Mouse (Mus musculus) liver, adult 2 months (tissue): ENCODE data around the gene Snupn. TPM values are rescaled to one million over a fixed set of nuclear protein-coding genes. Genes with fewer than 3 reads are reported as not detected.
"Not testable (repeated sequence)": the region's sequence is repeated elsewhere in the genome, so short reads cannot be mapped to it uniquely, and the experiment has no call there.

Source experiments
- DNase-seq: peaks from one replicate; pipeline ENCODE4 v3.0.0-alpha.2; 2011; ENCODE audit warnings: low read depth, low spot score; ENCODE audit errors: extremely low read depth
- H3K27ac ChIP-seq: fragments of 200-500 bp; replicated peaks from 2 replicates; pipeline ENCODE4 v1.5.1; 2012; ENCODE audit warnings: low read depth, mild to moderate bottlenecking, control low read depth, inconsistent platforms, low read length; ENCODE audit not compliant: insufficient read depth
- H3K27me3 ChIP-seq: fragments of 200-500 bp; 2 replicates; pipeline ENCODE4 v1.6.1; 2012; ENCODE audit warnings: mild to moderate bottlenecking, moderate library complexity, low read length, inconsistent platforms; ENCODE audit not compliant: control insufficient read depth, insufficient read depth
- H3K36me3 ChIP-seq: fragments of 200-500 bp; 2 replicates; pipeline ENCODE4 v1.6.1; 2012; ENCODE audit warnings: low read length, inconsistent platforms; ENCODE audit not compliant: control insufficient read depth, insufficient read depth
- H3K4me1 ChIP-seq: fragments of 200-500 bp; 2 replicates; pipeline ENCODE4 v1.6.1; 2011; ENCODE audit warnings: low read length; ENCODE audit not compliant: control insufficient read depth, insufficient read depth
- H3K4me3 ChIP-seq: fragments of 200-500 bp; 2 replicates; pipeline ENCODE4 v1.5.1; 2011; ENCODE audit warnings: low read depth, mild to moderate bottlenecking, control low read depth, low read length, moderate library complexity; ENCODE audit not compliant: insufficient read depth
- H3K79me2 ChIP-seq: fragments of 200-500 bp; 2 replicates; pipeline ENCODE4 v1.6.1; 2012; ENCODE audit warnings: inconsistent platforms, mild to moderate bottlenecking, low read length, moderate library complexity; ENCODE audit not compliant: control insufficient read depth, insufficient read depth
- H3K9ac ChIP-seq: fragments of 200-500 bp; 2 replicates; pipeline ENCODE4 v1.6.1; 2012; ENCODE audit warnings: low read depth, mild to moderate bottlenecking, control low read depth, inconsistent platforms, low read length
- CTCF ChIP-seq: fragments of 200-500 bp; IDR thresholded peaks from 2 replicates; pipeline ENCODE4 v1.5.1; 2011; ENCODE audit warnings: low read depth, low read length, control low read depth
- POLR2A ChIP-seq: fragments of 200-500 bp; IDR thresholded peaks from 2 replicates; pipeline ENCODE4 v1.6.1; 2011; ENCODE audit warnings: low read length, control low read depth; ENCODE audit not compliant: insufficient read depth; ENCODE audit errors: extremely low read depth
- WGBS: fragments of 180-500 bp; shearing (Covaris S2); methylation state at CpG from one replicate; pipeline ENCODE4 v1.1.7; 2018; 5-methylcytosine and 5-hydroxymethylcytosine counted together
- polyA plus RNA-seq: library from polyadenylated mRNA; depleted of rRNA; stranded (reverse); fragments of >200 nt; gene quantifications from 2 replicates; pipeline ENCODE4 v1.2.3, GENCODE M21; 2012; rRNA removed
- total RNA-seq: library from RNA; depleted of rRNA; stranded (reverse); fragments of >200 nt; gene quantifications from 2 replicates; pipeline ENCODE4 v1.2.3, GENCODE M21; 2014; rRNA removed

Snupn gene
- total RNA-seq (7.2 and 8.4 TPM in 2 replicates), polyA plus RNA-seq (3.7 and 4.2 TPM in 2 replicates)

DNA sequence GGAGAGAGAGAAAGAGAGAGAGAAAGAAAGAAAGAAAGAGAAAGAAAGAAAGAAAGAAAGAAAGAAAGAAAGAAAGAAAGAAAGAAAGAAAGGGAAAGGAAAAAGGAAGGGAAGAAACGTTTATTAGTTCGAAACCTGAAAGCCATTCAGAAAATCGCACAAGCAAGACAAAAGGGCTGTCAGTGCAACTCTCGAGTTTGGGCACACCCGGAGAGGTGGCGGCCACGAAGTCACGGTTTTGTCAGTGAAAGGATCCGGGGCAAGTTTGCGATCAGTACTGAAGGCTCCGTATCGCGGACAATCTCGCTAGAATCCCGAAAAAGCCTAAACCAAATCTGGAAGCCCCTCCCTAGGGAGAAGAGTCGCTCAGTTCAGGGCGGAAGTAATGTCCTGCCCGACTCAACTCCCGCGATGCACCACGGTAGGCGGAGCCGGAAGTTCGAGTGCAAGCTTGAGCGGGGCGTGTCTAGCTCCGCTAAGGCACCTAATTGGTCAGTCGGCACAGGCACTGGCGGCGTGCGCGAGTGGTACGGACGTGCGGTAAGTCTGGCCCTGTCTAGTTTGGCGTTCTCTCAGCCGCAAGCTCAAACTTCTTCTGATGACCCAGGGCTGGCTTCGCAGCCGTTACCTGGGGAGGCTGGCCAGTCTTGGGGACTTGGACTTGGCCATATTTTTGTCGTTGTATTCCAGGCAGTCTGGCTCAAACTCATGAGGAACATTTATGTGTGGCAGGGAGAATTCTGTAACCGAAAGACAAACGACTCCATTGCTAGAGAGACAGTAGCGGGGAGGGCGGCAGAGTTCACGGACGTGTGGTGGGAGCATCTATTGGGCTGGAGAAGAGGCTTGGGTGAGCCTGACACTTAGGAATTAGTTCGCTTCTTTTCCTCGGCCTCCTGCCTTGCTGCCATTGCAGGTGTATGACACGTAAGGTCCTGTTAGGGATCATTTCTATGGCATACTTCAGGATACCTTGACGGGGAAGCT, at the start of gene Snupn:
Gene Snupn (plus strand): TSS at position 465 of the 987 bp plus-strand sequence.
- no peak for TF ChIP-seq CTCF
- peak; percentile 63; the same call in 1 of the 2 replicates for TF ChIP-seq POLR2A
- H3K4me1 ChIP-seq: peaks cover 5% of the 10 kb centered on the region; the same call in 1 of the 2 replicates
- peak within 1 kb of the TSS; percentile 58 for H3K4me3 ChIP-seq
- H3K27ac ChIP-seq: peak within 1 kb of the TSS; percentile 80
- under 1% methylated on average over 50 of the region's 50 CpGs for WGBS
- H3K27me3 ChIP-seq: no peaks in the 10 kb centered on the region
- DNase-seq: peak; percentile 96
- H3K36me3 ChIP-seq: no peaks in the 10 kb centered on the region
- peak within 1 kb of the TSS; percentile 73 for H3K9ac ChIP-seq
- 0 out of 2 replicates have a peak, but pooled peaks cover 2% of the 10 kb centered on the region for H3K79me2 ChIP-seq

DNA sequence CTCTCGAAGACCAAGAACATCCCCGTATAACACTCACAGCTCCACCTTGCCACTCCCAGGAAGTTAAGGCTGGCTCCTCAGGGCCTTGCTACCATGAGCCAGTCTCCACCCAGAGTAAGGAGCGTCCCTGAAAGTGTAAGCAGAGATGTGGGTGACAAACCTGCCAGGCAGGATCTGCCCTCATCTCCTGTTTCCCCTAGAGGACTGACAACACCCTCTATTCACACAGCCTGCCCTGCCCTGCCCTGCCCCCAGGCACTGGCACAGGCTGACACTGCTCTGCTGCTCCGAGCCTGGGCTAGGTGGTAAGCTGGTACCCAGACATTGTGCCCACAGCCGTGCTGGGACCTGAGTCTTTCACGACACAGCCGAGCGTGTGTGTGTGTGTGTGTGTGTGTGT, 49.5 kb upstream of the Snupn start:
- Histone ChIP-seq H3K36me3 (no peaks in the 10 kb centered on the region), H3K4me3 (no peak overlapping the region), H3K79me2 (no peaks in the 10 kb centered on the region), H3K4me1 (no peaks in the 10 kb centered on the region), H3K27ac (no peak overlapping the region), H3K27me3 (no peaks in the 10 kb centered on the region), H3K9ac (no peak overlapping the region)
- no peak for DNase-seq
- TF ChIP-seq POLR2A (no peak), CTCF (no peak)
- WGBS: 74% methylated on average over 8 of the region's 8 CpGs

DNA sequence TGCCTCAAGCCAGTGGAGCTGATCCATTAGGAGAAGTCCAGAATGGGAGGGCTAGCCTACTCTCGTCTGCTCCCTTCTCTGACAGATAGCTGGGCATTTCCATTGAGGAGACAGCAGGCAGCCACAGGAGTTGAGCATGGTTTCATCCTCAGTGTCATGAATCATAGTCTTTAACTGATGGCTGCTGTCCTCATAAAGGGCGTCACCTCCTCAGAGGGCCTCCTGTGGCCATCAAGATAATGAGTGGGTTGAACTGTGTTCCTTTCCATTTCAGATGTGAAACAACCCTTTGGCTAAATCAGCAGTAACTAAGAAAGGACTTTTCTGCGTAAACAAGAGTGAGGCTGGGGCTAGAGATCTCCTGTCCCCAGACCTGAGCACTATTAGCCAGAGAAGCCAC, 47.0 kb upstream of the Snupn start:
- no peaks in the 10 kb centered on the region for H3K4me1 ChIP-seq
- no peak overlapping the region for H3K9ac ChIP-seq
- TF ChIP-seq CTCF (no peak), POLR2A (no peak)
- no peaks in the 10 kb centered on the region for H3K27me3 ChIP-seq
- WGBS: 95% methylated on average over 3 of the region's 3 CpGs
- no peak overlapping the region for H3K4me3 ChIP-seq
- no peak for DNase-seq
- H3K79me2 ChIP-seq: no peaks in the 10 kb centered on the region
- no peaks in the 10 kb centered on the region for H3K36me3 ChIP-seq
- H3K27ac ChIP-seq: no peak overlapping the region

DNA sequence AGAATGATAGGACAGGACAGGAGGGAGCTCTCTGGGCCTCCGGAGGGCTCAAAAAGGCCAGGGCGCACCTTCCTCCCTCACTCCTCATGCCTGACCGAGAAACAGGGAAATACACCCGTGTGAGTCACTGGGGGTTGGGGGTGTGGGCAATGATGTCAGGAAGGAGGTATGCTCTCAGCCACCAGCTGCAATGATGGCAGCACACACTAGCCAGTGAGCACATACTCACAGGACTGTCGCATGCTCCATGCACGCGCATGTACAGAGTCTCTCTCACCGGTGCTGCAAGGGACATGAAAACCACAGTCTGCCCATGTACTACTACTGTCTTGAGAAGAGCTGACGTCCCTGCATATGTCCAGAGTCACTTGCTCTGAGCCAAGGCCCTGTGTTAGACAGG, 43.1 kb upstream of the Snupn start:
- H3K4me3 ChIP-seq: no peak overlapping the region
- no peaks in the 10 kb centered on the region for H3K4me1 ChIP-seq
- no peak overlapping the region for H3K27ac ChIP-seq
- no peak overlapping the region for H3K9ac ChIP-seq
- 85% methylated on average over 9 of the region's 9 CpGs for WGBS
- TF ChIP-seq POLR2A: no peak
- no peak for TF ChIP-seq CTCF
- DNase-seq: no peak
- H3K79me2 ChIP-seq: no peaks in the 10 kb centered on the region
- no peaks in the 10 kb centered on the region for H3K27me3 ChIP-seq
- H3K36me3 ChIP-seq: no peaks in the 10 kb centered on the region

DNA sequence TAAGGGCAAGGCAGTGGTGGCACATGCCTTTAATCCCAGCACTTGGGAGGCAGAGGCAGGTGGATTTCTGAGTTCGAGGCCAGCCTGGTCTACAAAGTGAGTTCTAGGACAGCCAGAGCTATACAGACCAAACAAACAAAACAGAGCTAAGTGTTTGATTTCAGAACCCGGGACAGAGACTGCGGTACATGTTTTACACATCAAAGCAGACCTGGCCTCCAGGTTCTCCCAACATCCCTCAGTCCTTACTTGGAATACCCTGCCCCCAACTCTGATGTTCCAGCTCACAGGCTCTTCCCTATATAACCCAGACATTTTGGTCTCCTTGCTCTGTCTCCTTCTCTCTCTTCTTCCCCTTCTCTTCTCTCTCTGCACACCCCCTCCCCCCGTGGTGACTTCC, 40.7 kb upstream of the Snupn start:
- WGBS: 49% methylated on average over 4 of the region's 4 CpGs
- DNase-seq, H3K36me3 ChIP-seq, H3K27me3 ChIP-seq, H3K27ac ChIP-seq, H3K4me3 ChIP-seq, H3K9ac ChIP-seq, H3K79me2 ChIP-seq, H3K4me1 ChIP-seq: not testable (repeated sequence)

DNA sequence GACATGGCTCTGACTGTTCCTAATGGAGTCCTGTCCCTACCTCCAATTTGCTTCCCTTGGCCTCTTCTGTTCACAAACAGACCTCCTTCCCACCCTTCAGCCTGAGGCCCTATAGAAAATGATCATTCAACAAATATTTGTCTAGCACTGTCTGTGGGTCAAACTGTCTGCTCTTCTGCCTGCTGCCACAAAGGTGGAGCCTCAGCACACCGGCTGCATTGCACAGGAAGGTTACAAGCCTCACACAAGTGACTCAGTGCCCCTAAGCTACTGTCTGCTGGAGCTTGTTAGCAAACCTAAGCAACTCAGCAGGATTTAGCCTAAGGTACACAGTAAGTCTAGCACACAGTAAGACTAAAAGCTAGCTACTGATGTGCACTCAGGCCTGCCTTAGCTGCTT, 39.7 kb upstream of the Snupn start:
- 14% methylated on average over 1 of the region's 1 CpGs for WGBS

More for the DNA sequence above, 39.7 kb upstream of the Snupn start:
- H3K4me3 ChIP-seq: no peak overlapping the region
- H3K79me2 ChIP-seq: no peaks in the 10 kb centered on the region
- H3K9ac ChIP-seq: no peak overlapping the region
- no peaks in the 10 kb centered on the region; the same call in 1 of the 2 replicates for H3K4me1 ChIP-seq
- H3K36me3 ChIP-seq: no peaks in the 10 kb centered on the region
- no peaks in the 10 kb centered on the region for H3K27me3 ChIP-seq
- TF ChIP-seq POLR2A: no peak
- no peak for TF ChIP-seq CTCF
- DNase-seq: no peak
- no peak overlapping the region for H3K27ac ChIP-seq
